Mouse (Mus musculus): ENCODE data around the gene Hivep2. TPM values are rescaled to one million over a fixed set of nuclear protein-coding genes. Genes with fewer than 3 reads are reported as not detected.

The Hivep2 gene
- total RNA-seq, 1 experiment, result 2.3 TPM

DNA sequence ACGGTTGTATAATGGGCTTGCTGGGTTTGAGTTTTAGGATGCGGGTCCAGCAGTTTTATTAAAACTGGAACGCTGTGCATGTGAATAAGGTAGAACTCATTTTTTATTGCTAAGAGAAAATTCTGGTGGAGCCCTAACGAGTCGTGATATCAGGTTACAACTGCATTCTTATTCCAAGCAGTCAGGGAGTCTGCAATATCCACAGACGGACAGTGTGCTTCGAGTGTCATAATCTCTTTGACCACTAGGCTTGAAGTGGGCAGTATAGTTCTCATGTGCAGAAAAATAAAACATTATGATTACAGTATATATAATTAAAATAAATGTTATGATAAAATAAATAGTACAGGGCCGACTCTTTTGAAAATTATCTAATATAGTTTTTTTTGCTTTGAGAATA is 3.1 kb downstream of the Hivep2 start:
- TF ChIP-seq CHD2 (IDR thresholded peaks at IDR 0.05; ENCODE audit: low read depth, low read length) (no peak), ZC3H11A (IDR thresholded peaks at IDR 0.05; ENCODE audit: borderline replicate concordance, low read depth, low read length) (no peak), HCFC1 (IDR thresholded peaks at IDR 0.05; ENCODE audit: borderline replicate concordance, insufficient read depth, low read length) (no peak), MAFK (IDR thresholded peaks at IDR 0.05; ENCODE audit: insufficient read depth, low read depth, low read length) (no peak)
- no peak for DNase-seq (ENCODE audit: low read depth, low spot score)
- in situ Hi-C loops (cut with MboI; ENCODE audit: low sequenced_read_pairs in 2 of 2, unreplicated experiment in 2 of 2), result no loop called here
- H3K4me3 ChIP-seq (ENCODE audit: insufficient read depth in 1 of 2, low read depth in 1 of 2, low read length in 2 of 2, poor library complexity in 1 of 2, severe bottlenecking in 1 of 2), result no peak overlapping the region
- no peaks in the 10 kb centered on the region; a peak in 1 of 4 replicates for H3K4me1 ChIP-seq (ENCODE audit: control insufficient read depth in 2 of 2, insufficient read depth in 2 of 2, low read length in 2 of 2, poor library complexity in 1 of 2)
- H3K27ac ChIP-seq (ENCODE audit: insufficient read depth, low read depth, low read length, poor library complexity, severe bottlenecking), result no peak overlapping the region
- no peaks in the 10 kb centered on the region for H3K9me3 ChIP-seq (ENCODE audit: control insufficient read depth, insufficient read depth, low read depth, low read length)
- no peak overlapping the region for H3K9ac ChIP-seq (ENCODE audit: insufficient read depth, low read depth, low read length, poor library complexity, severe bottlenecking)
- no peaks in the 10 kb centered on the region for H3K36me3 ChIP-seq (ENCODE audit: control insufficient read depth, insufficient read depth, low read length, poor library complexity, severe bottlenecking)

- H3K9me3 ChIP-seq (ENCODE audit: control insufficient read depth, insufficient read depth, low read depth, low read length), result no peaks in the 10 kb centered on the region
- in situ Hi-C loops (cut with MboI; ENCODE audit: low sequenced_read_pairs in 2 of 2, unreplicated experiment in 2 of 2), result no loop called here
- no peaks in the 10 kb centered on the region; a peak in 1 of 4 replicates for H3K4me1 ChIP-seq (ENCODE audit: control insufficient read depth in 2 of 2, insufficient read depth in 2 of 2, low read length in 2 of 2, poor library complexity in 1 of 2)
- no peak for DNase-seq (ENCODE audit: low read depth, low spot score)
- no peaks in the 10 kb centered on the region for H3K36me3 ChIP-seq (ENCODE audit: control insufficient read depth, insufficient read depth, low read length, poor library complexity, severe bottlenecking)
- no peak overlapping the region for H3K9ac ChIP-seq (ENCODE audit: insufficient read depth, low read depth, low read length, poor library complexity, severe bottlenecking)
- H3K4me3 ChIP-seq (ENCODE audit: insufficient read depth in 1 of 2, low read depth in 1 of 2, low read length in 2 of 2, poor library complexity in 1 of 2, severe bottlenecking in 1 of 2), result no peak overlapping the region
- TF ChIP-seq HCFC1 (IDR thresholded peaks at IDR 0.05; ENCODE audit: borderline replicate concordance, insufficient read depth, low read length) (no peak), ZNF384 (IDR thresholded peaks at IDR 0.05; ENCODE audit: low read depth, low read length) (no peak), CHD2 (IDR thresholded peaks at IDR 0.05; ENCODE audit: low read depth, low read length) (no peak), MAFK (IDR thresholded peaks at IDR 0.05; ENCODE audit: insufficient read depth, low read depth, low read length) (no peak), ZC3H11A (IDR thresholded peaks at IDR 0.05; ENCODE audit: borderline replicate concordance, low read depth, low read length) (no peak)
- H3K27ac ChIP-seq (ENCODE audit: insufficient read depth, low read depth, low read length, poor library complexity, severe bottlenecking), result no peak overlapping the region
These were observed 4.4 kb downstream of the Hivep2 start for GRCm38 (mm10) chr10:13970321-13970720.

- no peak for TF ChIP-seq ZC3H11A (IDR thresholded peaks at IDR 0.05; ENCODE audit: borderline replicate concordance, low read depth, low read length)
- no peak for TF ChIP-seq ZNF384 (IDR thresholded peaks at IDR 0.05; ENCODE audit: low read depth, low read length)
- no peak for TF ChIP-seq CHD2 (IDR thresholded peaks at IDR 0.05; ENCODE audit: low read depth, low read length)
- no peak for TF ChIP-seq MAFK (IDR thresholded peaks at IDR 0.05; ENCODE audit: insufficient read depth, low read depth, low read length)
- TF ChIP-seq HCFC1 (IDR thresholded peaks at IDR 0.05; ENCODE audit: borderline replicate concordance, insufficient read depth, low read length), result no peak
- H3K9me3 ChIP-seq (ENCODE audit: control insufficient read depth, insufficient read depth, low read depth, low read length), result no peaks in the 10 kb centered on the region
- no peaks in the 10 kb centered on the region; a peak in 1 of 4 replicates for H3K4me1 ChIP-seq (ENCODE audit: control insufficient read depth in 2 of 2, insufficient read depth in 2 of 2, low read length in 2 of 2, poor library complexity in 1 of 2)
- in situ Hi-C loops (cut with MboI; ENCODE audit: low sequenced_read_pairs in 2 of 2, unreplicated experiment in 2 of 2), result no loop called here
- DNase-seq (ENCODE audit: low read depth, low spot score), result no peak
- no peaks in the 10 kb centered on the region for H3K36me3 ChIP-seq (ENCODE audit: control insufficient read depth, insufficient read depth, low read length, poor library complexity, severe bottlenecking)
- no peak overlapping the region for H3K4me3 ChIP-seq (ENCODE audit: insufficient read depth in 1 of 2, low read depth in 1 of 2, low read length in 2 of 2, poor library complexity in 1 of 2, severe bottlenecking in 1 of 2)
- H3K9ac ChIP-seq (ENCODE audit: insufficient read depth, low read depth, low read length, poor library complexity, severe bottlenecking), result no peak overlapping the region
- no peak overlapping the region for H3K27ac ChIP-seq (ENCODE audit: insufficient read depth, low read depth, low read length, poor library complexity, severe bottlenecking)
These were observed 5.4 kb downstream of the Hivep2 start for GRCm38 (mm10) chr10:13971268-13971667.

- no peaks in the 10 kb centered on the region for H3K9me3 ChIP-seq (ENCODE audit: control insufficient read depth, insufficient read depth, low read depth, low read length)
- H3K27ac ChIP-seq (ENCODE audit: insufficient read depth, low read depth, low read length, poor library complexity, severe bottlenecking), result no peak overlapping the region
- no peak overlapping the region for H3K9ac ChIP-seq (ENCODE audit: insufficient read depth, low read depth, low read length, poor library complexity, severe bottlenecking)
- DNase-seq (ENCODE audit: low read depth, low spot score), result no peak
- no peaks in the 10 kb centered on the region; a peak in 1 of 4 replicates for H3K4me1 ChIP-seq (ENCODE audit: control insufficient read depth in 2 of 2, insufficient read depth in 2 of 2, low read length in 2 of 2, poor library complexity in 1 of 2)
- in situ Hi-C loops (cut with MboI; ENCODE audit: low sequenced_read_pairs in 2 of 2, unreplicated experiment in 2 of 2), result no loop called here
- no peak for TF ChIP-seq CHD2 (IDR thresholded peaks at IDR 0.05; ENCODE audit: low read depth, low read length)
- TF ChIP-seq ZC3H11A (IDR thresholded peaks at IDR 0.05; ENCODE audit: borderline replicate concordance, low read depth, low read length), result no peak
- TF ChIP-seq ZNF384 (IDR thresholded peaks at IDR 0.05; ENCODE audit: low read depth, low read length), result no peak
- TF ChIP-seq HCFC1 (IDR thresholded peaks at IDR 0.05; ENCODE audit: borderline replicate concordance, insufficient read depth, low read length), result no peak
- TF ChIP-seq MAFK (IDR thresholded peaks at IDR 0.05; ENCODE audit: insufficient read depth, low read depth, low read length), result no peak
- no peak overlapping the region for H3K4me3 ChIP-seq (ENCODE audit: insufficient read depth in 1 of 2, low read depth in 1 of 2, low read length in 2 of 2, poor library complexity in 1 of 2, severe bottlenecking in 1 of 2)
- H3K36me3 ChIP-seq (ENCODE audit: control insufficient read depth, insufficient read depth, low read length, poor library complexity, severe bottlenecking), result no peaks in the 10 kb centered on the region
These were observed 7.8 kb downstream of the Hivep2 start for GRCm38 (mm10) chr10:13973563-13974179.

All from ES-E14 (cell line).